Comparison of ENCODE assay signal across 19 mouse cellular contexts in genomic region chr8:11530155-11530770, GRCm38 (mm10). TPM values are rescaled to one million over a fixed set of nuclear protein-coding genes. Genes with fewer than 3 reads are reported as not detected.
DNase-seq lines count a peak whose midpoint lies in the region; ATAC-seq and TF ChIP-seq lines count a peak whose summit lies in the region.
"Had no signal": no experiment of that assay in that cellular context is flagged by ENCODE, and none has a peak within 500 bp of the region (broad histone marks: within the 10 kb centered on the region; RNA-seq: fewer than 3 reads in every experiment).

No protein-coding gene starts in this region.

- H3K27ac ChIP-seq in embryonic facial prominence, embryonic 11.5 days (replicated peaks; ENCODE audit: low read depth, low read length), result no peak overlapping the region
- H3K27ac ChIP-seq in embryonic facial prominence, embryonic 10.5 days (replicated peaks), result no peak overlapping the region
- no peak overlapping the region for H3K27ac ChIP-seq in liver, embryonic 12.5 days
- no peak overlapping the region for H3K27ac ChIP-seq in embryonic facial prominence, embryonic 13.5 days
- H3K27ac ChIP-seq: embryonic facial prominence, embryonic 12.5 days; heart, embryonic 13.5 days; stomach, postnatal 0 days had no signal

- DNase-seq in embryonic facial prominence, embryonic 11.5 days (ENCODE audit: low spot score), result no peak
- no peak for DNase-seq in embryonic facial prominence, embryonic 10.5 days (ENCODE audit: low spot score)
- no peak for DNase-seq in liver
- DNase-seq in cerebellum, postnatal 4 days (ENCODE audit: low spot score in 2 of 2), result no peak
- no peak for DNase-seq in layer of hippocampus, adult 9-10 months (ENCODE audit: low spot score)
- DNase-seq: cerebellum, adult 11-12 months; cerebellum, postnatal 36 days; forebrain, postnatal 0 days; heart, adult 11 months; layer of hippocampus, adult 9-11 months; right cerebral cortex, postnatal 14 days; thymus, postnatal 25 days had no signal

- no peak overlapping the region for H3K9ac ChIP-seq in embryonic facial prominence, embryonic 11.5 days (replicated peaks; ENCODE audit: low read length)
- H3K9ac ChIP-seq in liver, embryonic 12.5 days, result no peak overlapping the region
- H3K9ac ChIP-seq in embryonic facial prominence, embryonic 13.5 days, result 0 out of 2 replicates have a peak overlapping the region, but pooled peaks have one; percentile 17
- H3K9ac ChIP-seq: embryonic facial prominence, embryonic 12.5 days; forebrain, postnatal 0 days; heart, embryonic 13.5 days had no signal

- WGBS in embryonic facial prominence, embryonic 11.5 days, result 77% methylated on average over 18 of the region's 18 CpGs
- WGBS in embryonic facial prominence, embryonic 10.5 days, result 77% methylated on average over 18 of the region's 18 CpGs
- 86% methylated on average over 18 of the region's 18 CpGs for WGBS in liver, embryonic 12.5 days (ENCODE audit: insufficient replicate concordance)
- 84% methylated on average over 18 of the region's 18 CpGs for WGBS in embryonic facial prominence, embryonic 13.5 days

- TF ChIP-seq CTCF in E14TG2a.4 (conservative IDR thresholded peaks at IDR 0.05; ENCODE audit: low read length), result no peak

- H3K27me3 ChIP-seq in embryonic facial prominence, embryonic 11.5 days (ENCODE audit: control insufficient read depth, insufficient read depth, low read length), result no peaks in the 10 kb centered on the region
- H3K27me3 ChIP-seq in embryonic facial prominence, embryonic 10.5 days (replicated peaks; ENCODE audit: low read depth, poor library complexity, severe bottlenecking), result no peaks in the 10 kb centered on the region
- H3K27me3 ChIP-seq in liver, embryonic 12.5 days (replicated peaks), result no peaks in the 10 kb centered on the region
- H3K27me3 ChIP-seq in E14TG2a.4 (ENCODE audit: insufficient read depth, low read length), result no peaks in the 10 kb centered on the region
- H3K27me3 ChIP-seq in embryonic facial prominence, embryonic 13.5 days, result no peaks in the 10 kb centered on the region
- H3K27me3 ChIP-seq: embryonic facial prominence, embryonic 12.5 days; heart, embryonic 13.5 days had no signal

- no peaks in the 10 kb centered on the region for H3K9me3 ChIP-seq in embryonic facial prominence, embryonic 11.5 days (replicated peaks; ENCODE audit: control insufficient read depth, low read length)
- peaks cover 5% of the 10 kb centered on the region; the same call in 1 of the 2 replicates for H3K9me3 ChIP-seq in embryonic facial prominence, embryonic 10.5 days
- H3K9me3 ChIP-seq in liver, embryonic 12.5 days (replicated peaks), result no peaks in the 10 kb centered on the region
- no peaks in the 10 kb centered on the region for H3K9me3 ChIP-seq in E14TG2a.4 (ENCODE audit: low read length)
- no peaks in the 10 kb centered on the region for H3K9me3 ChIP-seq in embryonic facial prominence, embryonic 13.5 days
- H3K9me3 ChIP-seq: embryonic facial prominence, embryonic 12.5 days had no signal

- no peaks in the 10 kb centered on the region for H3K36me3 ChIP-seq in embryonic facial prominence, embryonic 11.5 days (replicated peaks; ENCODE audit: control insufficient read depth, insufficient read depth, low read depth, low read length)
- H3K36me3 ChIP-seq in embryonic facial prominence, embryonic 10.5 days (replicated peaks), result peaks cover 55% of the 10 kb centered on the region
- H3K36me3 ChIP-seq in liver, embryonic 12.5 days, result peaks cover 81% of the 10 kb centered on the region
- peaks cover 71% of the 10 kb centered on the region for H3K36me3 ChIP-seq in E14TG2a.4 (ENCODE audit: insufficient read depth, low read length)
- H3K36me3 ChIP-seq in embryonic facial prominence, embryonic 13.5 days, result peaks cover 68% of the 10 kb centered on the region

- H3K4me3 ChIP-seq in embryonic facial prominence, embryonic 11.5 days (ENCODE audit: low read depth, low read length), result no peak overlapping the region
- no peak overlapping the region for H3K4me3 ChIP-seq in embryonic facial prominence, embryonic 10.5 days
- no peak overlapping the region for H3K4me3 ChIP-seq in liver, embryonic 12.5 days
- peak overlapping the region; percentile 21; the same call in 1 of the 2 replicates for H3K4me3 ChIP-seq in E14TG2a.4 (replicated peaks; ENCODE audit: low read length)
- H3K4me3 ChIP-seq in embryonic facial prominence, embryonic 13.5 days, result no peak overlapping the region
- H3K4me3 ChIP-seq: embryonic facial prominence, embryonic 12.5 days; heart, embryonic 13.5 days had no signal

- ATAC-seq in embryonic facial prominence, embryonic 11.5 days (replicated peaks; ENCODE audit: insufficient number of reproducible peaks, low FRiP score, low TSS enrichment, low read depth), result 0 out of 2 replicates have a peak, but pooled peaks have one; percentile 44
- ATAC-seq in liver, embryonic 12.5 days, result peak; percentile 51; the same call in 1 of the 2 replicates
- no peak for ATAC-seq in embryonic facial prominence, embryonic 13.5 days (ENCODE audit: insufficient number of reproducible peaks, insufficient read depth, low FRiP score, low TSS enrichment, low read depth)
- ATAC-seq: forebrain, postnatal 0 days; lung, postnatal 0 days had no signal

- H3K4me1 ChIP-seq in embryonic facial prominence, embryonic 11.5 days (ENCODE audit: control insufficient read depth, insufficient read depth, low read length), result no peaks in the 10 kb centered on the region
- H3K4me1 ChIP-seq in embryonic facial prominence, embryonic 10.5 days, result 0 out of 2 replicates have a peak, but pooled peaks cover 7% of the 10 kb centered on the region
- peaks cover 4% of the 10 kb centered on the region; the same call in 1 of the 2 replicates for H3K4me1 ChIP-seq in liver, embryonic 12.5 days
- peaks cover 77% of the 10 kb centered on the region for H3K4me1 ChIP-seq in E14TG2a.4 (replicated peaks; ENCODE audit: low read depth, low read length)
- H3K4me1 ChIP-seq in embryonic facial prominence, embryonic 13.5 days, result no peaks in the 10 kb centered on the region
- H3K4me1 ChIP-seq: embryonic facial prominence, embryonic 12.5 days; heart, embryonic 13.5 days had no signal

- no peak overlapping the region for H3K4me2 ChIP-seq in embryonic facial prominence, embryonic 11.5 days (ENCODE audit: low read depth, low read length)
- no peak overlapping the region for H3K4me2 ChIP-seq in liver, embryonic 12.5 days
- H3K4me2 ChIP-seq in embryonic facial prominence, embryonic 13.5 days, result no peak overlapping the region
- H3K4me2 ChIP-seq: embryonic facial prominence, embryonic 12.5 days; heart, embryonic 13.5 days had no signal

RNA-seq across cellular contexts. Expression of gene Cars2, which starts 20.3 kb away (rescaled TPM):
- 15.7 and 18.6 TPM in 2 replicates for polyA plus RNA-seq in embryonic facial prominence, embryonic 11.5 days (2014; fragmentation: Nextera tagmentation; extraction: Ambion mirVana)
- 17.9 and 18.6 TPM in 2 replicates for polyA plus RNA-seq in embryonic facial prominence, embryonic 10.5 days (2016; fragmentation: Nextera tagmentation; extraction: Ambion mirVana)
- 20.9 and 22.2 TPM in 2 replicates for polyA plus RNA-seq in liver, embryonic 12.5 days (2016; fragmentation: Nextera tagmentation; extraction: Ambion mirVana)
- 25.7 and 29.7 TPM in 2 replicates for polyA plus RNA-seq in embryonic facial prominence, embryonic 13.5 days (2015; fragmentation: Nextera tagmentation; extraction: Ambion mirVana)

RNA-seq across cellular contexts. Expression of gene Ing1, which starts 25.1 kb away (rescaled TPM):
- polyA plus RNA-seq in embryonic facial prominence, embryonic 11.5 days (2014; fragmentation: Nextera tagmentation; extraction: Ambion mirVana), result 40.1 and 42.7 TPM in 2 replicates
- polyA plus RNA-seq in embryonic facial prominence, embryonic 10.5 days (2016; fragmentation: Nextera tagmentation; extraction: Ambion mirVana), result 31.1 and 32.6 TPM in 2 replicates
- 21.6 and 22.8 TPM in 2 replicates for polyA plus RNA-seq in liver, embryonic 12.5 days (2016; fragmentation: Nextera tagmentation; extraction: Ambion mirVana)
- polyA plus RNA-seq in embryonic facial prominence, embryonic 13.5 days (2015; fragmentation: Nextera tagmentation; extraction: Ambion mirVana), result 36.4 and 38.3 TPM in 2 replicates

RNA-seq across cellular contexts. Expression of gene Naxd, which starts 33.0 kb away (rescaled TPM):
- polyA plus RNA-seq in embryonic facial prominence, embryonic 11.5 days (2014; fragmentation: Nextera tagmentation; extraction: Ambion mirVana), result 88.0 and 91.6 TPM in 2 replicates
- polyA plus RNA-seq in embryonic facial prominence, embryonic 10.5 days (2016; fragmentation: Nextera tagmentation; extraction: Ambion mirVana), result 106 and 114 TPM in 2 replicates
- polyA plus RNA-seq in liver, embryonic 12.5 days (2016; fragmentation: Nextera tagmentation; extraction: Ambion mirVana), result 44.6 and 52.1 TPM in 2 replicates
- polyA plus RNA-seq in embryonic facial prominence, embryonic 13.5 days (2015; fragmentation: Nextera tagmentation; extraction: Ambion mirVana), result 121 and 134 TPM in 2 replicates

RNA-seq across cellular contexts. Expression of gene Rab20, which starts 51.8 kb away (rescaled TPM):
- 0.79 and 1.7 TPM in 2 replicates for polyA plus RNA-seq in embryonic facial prominence, embryonic 11.5 days (2014; fragmentation: Nextera tagmentation; extraction: Ambion mirVana)
- polyA plus RNA-seq in embryonic facial prominence, embryonic 10.5 days (2016; fragmentation: Nextera tagmentation; extraction: Ambion mirVana), result 1.4 and 2.5 TPM in 2 replicates
- polyA plus RNA-seq in liver, embryonic 12.5 days (2016; fragmentation: Nextera tagmentation; extraction: Ambion mirVana), result 3.8 and 3.9 TPM in 2 replicates
- 0.67 and 2.1 TPM in 2 replicates for polyA plus RNA-seq in embryonic facial prominence, embryonic 13.5 days (2015; fragmentation: Nextera tagmentation; extraction: Ambion mirVana)
